Mouse (Mus musculus) liver, adult 2 months (tissue): ENCODE measurements at regions not wholly inside any gene's neighbourhood (a gene's known extent, or its start where the extent isn't known, plus 50 kb on each side); places are given as distances from the start of the nearest gene placed in this dataset.

ENCODE experiments used
- DNase-seq: peaks from one replicate; pipeline ENCODE4 v3.0.0-alpha.2; 2011; ENCODE audit warnings: low read depth, low spot score; ENCODE audit errors: extremely low read depth
- H3K27ac ChIP-seq: fragments of 200-500 bp; replicated peaks from 2 replicates; pipeline ENCODE4 v1.5.1; 2012; ENCODE audit warnings: low read depth, mild to moderate bottlenecking, control low read depth, inconsistent platforms, low read length; ENCODE audit not compliant: insufficient read depth
- H3K27me3 ChIP-seq: fragments of 200-500 bp; 2 replicates; pipeline ENCODE4 v1.6.1; 2012; ENCODE audit warnings: mild to moderate bottlenecking, moderate library complexity, low read length, inconsistent platforms; ENCODE audit not compliant: control insufficient read depth, insufficient read depth
- H3K36me3 ChIP-seq: fragments of 200-500 bp; 2 replicates; pipeline ENCODE4 v1.6.1; 2012; ENCODE audit warnings: low read length, inconsistent platforms; ENCODE audit not compliant: control insufficient read depth, insufficient read depth
- H3K4me1 ChIP-seq: fragments of 200-500 bp; 2 replicates; pipeline ENCODE4 v1.6.1; 2011; ENCODE audit warnings: low read length; ENCODE audit not compliant: control insufficient read depth, insufficient read depth
- H3K4me3 ChIP-seq: fragments of 200-500 bp; 2 replicates; pipeline ENCODE4 v1.5.1; 2011; ENCODE audit warnings: low read depth, mild to moderate bottlenecking, control low read depth, low read length, moderate library complexity; ENCODE audit not compliant: insufficient read depth
- H3K79me2 ChIP-seq: fragments of 200-500 bp; 2 replicates; pipeline ENCODE4 v1.6.1; 2012; ENCODE audit warnings: inconsistent platforms, mild to moderate bottlenecking, low read length, moderate library complexity; ENCODE audit not compliant: control insufficient read depth, insufficient read depth
- H3K9ac ChIP-seq: fragments of 200-500 bp; 2 replicates; pipeline ENCODE4 v1.6.1; 2012; ENCODE audit warnings: low read depth, mild to moderate bottlenecking, control low read depth, inconsistent platforms, low read length
- CTCF ChIP-seq: fragments of 200-500 bp; IDR thresholded peaks from 2 replicates; pipeline ENCODE4 v1.5.1; 2011; ENCODE audit warnings: low read depth, low read length, control low read depth
- POLR2A ChIP-seq: fragments of 200-500 bp; IDR thresholded peaks from 2 replicates; pipeline ENCODE4 v1.6.1; 2011; ENCODE audit warnings: low read length, control low read depth; ENCODE audit not compliant: insufficient read depth; ENCODE audit errors: extremely low read depth
- WGBS: fragments of 180-500 bp; shearing (Covaris S2); methylation state at CpG from one replicate; pipeline ENCODE4 v1.1.7; 2018; 5-methylcytosine and 5-hydroxymethylcytosine counted together

DNA sequence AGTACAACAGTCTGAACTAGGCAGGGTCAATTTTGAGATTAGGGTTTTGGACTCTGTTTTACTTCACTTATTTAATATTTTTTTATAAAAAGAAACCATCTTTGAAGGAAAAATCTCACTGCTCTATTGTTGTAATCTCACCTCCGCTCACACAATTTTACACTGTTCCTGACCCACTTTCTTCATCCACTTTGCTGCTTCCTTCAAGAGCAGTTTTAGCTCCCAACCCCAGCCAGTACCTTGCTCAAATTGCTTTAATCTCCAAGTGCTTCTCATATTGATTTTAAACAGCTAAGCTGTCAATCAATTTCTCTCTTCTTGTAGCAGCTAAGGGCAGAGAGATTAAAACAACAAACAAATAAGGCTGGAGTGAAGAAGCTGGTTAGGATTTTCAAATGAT, 194.3 kb upstream of the Astn2 start:
- no peaks in the 10 kb centered on the region for H3K79me2 ChIP-seq
- H3K36me3 ChIP-seq: no peaks in the 10 kb centered on the region
- 84% methylated on average over 1 of the region's 1 CpGs for WGBS

DNA sequence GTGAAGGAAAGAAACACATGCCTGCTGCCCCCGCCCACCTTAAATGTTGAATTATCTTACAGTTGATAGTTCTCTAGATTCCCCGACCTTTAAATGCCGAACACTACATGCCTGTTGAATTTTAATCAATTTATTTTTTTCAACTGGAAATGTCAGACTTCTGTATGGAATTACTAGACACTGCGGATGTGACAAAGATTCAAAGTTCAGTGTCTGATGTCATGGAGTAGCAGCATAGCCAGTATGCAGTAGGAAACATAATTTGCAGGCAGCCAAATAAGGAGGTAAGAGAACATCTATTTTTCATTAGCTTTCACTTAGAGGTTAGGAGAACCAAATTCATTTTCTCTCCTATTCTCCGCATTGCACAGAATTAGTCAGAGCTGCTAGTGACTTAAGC, 182.2 kb upstream of the Astn2 start:
- TF ChIP-seq CTCF (no peak), POLR2A (no peak)
- H3K27me3 ChIP-seq: no peaks in the 10 kb centered on the region
- no peak overlapping the region for H3K27ac ChIP-seq
- no peak overlapping the region for H3K4me3 ChIP-seq
- H3K79me2 ChIP-seq: no peaks in the 10 kb centered on the region
- no peak for DNase-seq
- no peaks in the 10 kb centered on the region for H3K36me3 ChIP-seq
- no peaks in the 10 kb centered on the region for H3K4me1 ChIP-seq
- no peak overlapping the region for H3K9ac ChIP-seq
- 74% methylated on average over 5 of the region's 5 CpGs for WGBS

More for the DNA sequence above, 194.3 kb upstream of the Astn2 start:
- DNase-seq: no peak
- Histone ChIP-seq H3K9ac (no peak overlapping the region), H3K4me1 (no peaks in the 10 kb centered on the region), H3K27ac (no peak overlapping the region), H3K4me3 (no peak overlapping the region), H3K27me3 (no peaks in the 10 kb centered on the region)
- TF ChIP-seq POLR2A (no peak), CTCF (no peak)

DNA sequence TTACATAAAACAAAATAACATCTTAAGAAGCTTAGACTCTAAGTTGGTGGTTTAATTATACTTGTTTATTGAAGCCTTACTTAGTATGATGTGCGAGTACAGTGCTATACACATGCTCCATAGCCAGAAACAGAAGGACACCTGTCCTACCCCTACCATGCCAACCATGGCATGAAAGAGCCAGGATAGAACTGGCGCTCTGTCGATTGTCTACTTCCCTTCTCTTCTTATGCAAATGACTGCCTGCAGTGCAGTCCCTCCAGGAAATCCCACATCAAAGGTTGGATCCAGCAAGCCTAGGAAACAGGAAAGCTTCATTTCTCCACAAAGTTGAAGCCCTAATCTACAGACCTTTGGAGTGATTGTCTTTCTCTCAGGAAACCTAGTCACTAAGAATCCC, 181.8 kb upstream of the Astn2 start:
- no peak for DNase-seq
- 35% methylated on average over 3 of the region's 3 CpGs for WGBS
- H3K27me3 ChIP-seq: no peaks in the 10 kb centered on the region
- H3K36me3 ChIP-seq: no peaks in the 10 kb centered on the region
- H3K9ac ChIP-seq: no peak overlapping the region
- no peak overlapping the region for H3K4me3 ChIP-seq
- no peaks in the 10 kb centered on the region for H3K4me1 ChIP-seq
- no peak overlapping the region for H3K27ac ChIP-seq
- TF ChIP-seq POLR2A (no peak), CTCF (no peak)
- H3K79me2 ChIP-seq: no peaks in the 10 kb centered on the region

DNA sequence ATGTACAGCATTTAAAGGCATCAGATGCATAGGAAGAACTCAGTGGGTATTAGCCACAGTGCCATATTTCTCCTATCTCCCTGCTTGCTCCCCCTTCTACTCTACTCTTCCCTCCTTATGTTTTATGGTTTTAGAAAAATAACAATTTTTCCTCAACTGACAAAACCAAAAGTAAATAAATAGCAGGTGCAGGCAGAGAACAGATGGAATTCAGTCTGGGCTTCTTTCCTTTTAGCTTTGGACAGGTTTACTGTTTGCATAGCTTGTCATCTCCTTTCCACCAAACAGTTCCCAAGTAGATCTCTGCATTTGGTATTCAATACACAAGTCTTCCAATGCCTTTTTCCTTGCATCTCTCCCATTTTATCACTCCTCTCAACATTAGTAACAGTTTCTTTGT, 152.5 kb upstream of the Astn2 start:
- Histone ChIP-seq H3K4me3 (no peak overlapping the region), H3K36me3 (no peaks in the 10 kb centered on the region), H3K4me1 (no peaks in the 10 kb centered on the region), H3K9ac (no peak overlapping the region), H3K27ac (no peak overlapping the region), H3K79me2 (no peaks in the 10 kb centered on the region), H3K27me3 (no peaks in the 10 kb centered on the region)
- no peak for DNase-seq
- TF ChIP-seq CTCF (no peak), POLR2A (no peak)

DNA sequence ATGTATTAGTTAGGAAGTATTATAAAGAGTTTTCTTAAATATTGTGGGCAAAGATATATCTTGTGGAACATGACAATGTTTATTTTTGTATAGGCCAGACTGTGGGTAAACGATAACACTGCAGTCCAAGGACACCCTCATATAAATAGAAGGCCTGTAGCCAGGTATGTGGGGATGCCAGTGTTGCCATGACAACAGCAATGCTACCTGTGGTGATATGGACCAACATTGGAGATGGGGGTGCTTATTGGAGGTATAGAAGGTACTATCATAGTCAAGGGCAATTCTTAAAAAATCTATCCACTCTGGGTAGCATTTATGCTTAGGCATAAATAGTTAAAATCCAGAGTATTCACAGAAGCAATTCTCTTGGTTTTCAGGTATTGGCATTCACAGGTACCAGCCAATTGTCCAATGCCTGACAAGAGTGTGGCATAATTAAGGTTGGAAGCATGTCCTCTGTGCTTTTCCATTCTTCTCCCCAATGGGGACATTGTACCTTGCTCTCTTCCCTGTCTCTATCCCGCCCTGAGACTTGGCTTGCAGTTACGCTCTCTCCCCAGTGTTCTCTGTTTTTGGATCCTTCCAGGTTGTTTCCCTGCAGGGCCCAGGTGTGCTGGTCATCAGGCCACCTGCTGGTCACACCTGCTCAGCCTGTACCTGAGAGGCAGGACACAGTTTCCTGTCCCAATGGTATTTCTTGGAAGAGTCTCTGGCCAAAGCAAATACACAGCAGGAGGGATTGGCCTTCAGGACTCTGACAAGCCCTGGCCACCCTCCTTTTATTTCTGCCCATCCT, 146.1 kb upstream of the Astn2 start:
- TF ChIP-seq CTCF (no peak), POLR2A (no peak)
- Histone ChIP-seq H3K79me2 (no peaks in the 10 kb centered on the region), H3K27me3 (no peaks in the 10 kb centered on the region), H3K9ac (no peak overlapping the region), H3K36me3 (no peaks in the 10 kb centered on the region), H3K27ac (no peak overlapping the region), H3K4me1 (no peaks in the 10 kb centered on the region), H3K4me3 (no peak overlapping the region)
- DNase-seq: no peak
- WGBS: 63% methylated on average over 3 of the region's 3 CpGs

DNA sequence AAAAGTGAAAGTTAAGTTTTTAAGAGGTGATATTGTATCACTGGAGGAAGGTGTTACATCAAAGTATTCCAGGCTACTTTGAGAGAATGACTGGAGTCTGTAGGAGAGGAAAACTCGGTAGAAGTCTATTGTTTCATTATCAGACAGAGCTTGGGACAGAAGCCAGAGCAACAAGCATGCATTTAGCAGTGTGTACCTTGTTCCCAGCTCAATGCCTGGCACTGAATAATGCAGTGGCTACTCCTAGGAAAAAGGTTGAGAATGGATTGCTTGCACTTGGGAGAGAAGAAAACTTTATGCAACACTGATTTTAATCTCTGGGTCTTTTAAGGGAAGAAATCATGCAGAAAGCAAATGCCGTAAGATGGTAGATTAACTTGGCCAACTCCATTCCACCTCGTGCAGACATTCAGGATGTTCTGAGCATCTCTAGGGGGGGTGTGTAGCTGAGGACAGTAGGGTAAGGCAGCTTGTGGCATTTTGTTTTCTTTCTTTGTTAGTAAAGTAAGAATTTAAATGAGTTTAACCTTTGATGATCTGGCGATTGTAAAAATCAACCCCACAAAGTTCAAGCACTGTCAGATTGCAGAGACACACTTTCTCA, 138.5 kb upstream of the Astn2 start:
- WGBS: 63% methylated on average over 4 of the region's 4 CpGs
- no peaks in the 10 kb centered on the region for H3K4me1 ChIP-seq
- no peak for TF ChIP-seq POLR2A
- TF ChIP-seq CTCF: no peak
- no peak overlapping the region for H3K9ac ChIP-seq
- H3K4me3 ChIP-seq: no peak overlapping the region
- no peaks in the 10 kb centered on the region for H3K36me3 ChIP-seq
- DNase-seq: no peak
- H3K79me2 ChIP-seq: no peaks in the 10 kb centered on the region
- no peaks in the 10 kb centered on the region for H3K27me3 ChIP-seq
- no peak overlapping the region for H3K27ac ChIP-seq
